Mouse (Mus musculus): ENCODE data around the gene Plac1.

Gene Plac1

DNA sequence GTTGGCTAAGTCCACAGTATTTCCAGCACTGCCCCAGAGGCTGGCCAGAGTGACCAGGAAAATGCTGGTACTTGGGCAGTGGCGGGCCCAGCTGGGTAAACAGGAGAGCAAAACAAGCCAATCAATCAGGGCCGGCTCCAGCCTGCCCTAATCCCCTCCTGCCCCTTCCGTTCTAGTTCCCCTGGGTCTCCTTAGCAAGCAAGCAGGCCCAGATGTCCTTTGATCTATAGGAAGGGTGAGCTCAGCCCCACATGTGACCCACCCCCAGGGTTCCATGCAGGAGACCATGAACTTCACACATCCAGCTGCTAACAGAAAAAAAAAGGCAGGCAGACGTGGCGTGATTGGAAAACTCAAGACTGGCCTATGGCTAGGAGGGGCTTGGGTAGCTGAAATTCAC, 43.5 kb downstream of the Plac1 start:
- DNase-seq: no peak

DNA sequence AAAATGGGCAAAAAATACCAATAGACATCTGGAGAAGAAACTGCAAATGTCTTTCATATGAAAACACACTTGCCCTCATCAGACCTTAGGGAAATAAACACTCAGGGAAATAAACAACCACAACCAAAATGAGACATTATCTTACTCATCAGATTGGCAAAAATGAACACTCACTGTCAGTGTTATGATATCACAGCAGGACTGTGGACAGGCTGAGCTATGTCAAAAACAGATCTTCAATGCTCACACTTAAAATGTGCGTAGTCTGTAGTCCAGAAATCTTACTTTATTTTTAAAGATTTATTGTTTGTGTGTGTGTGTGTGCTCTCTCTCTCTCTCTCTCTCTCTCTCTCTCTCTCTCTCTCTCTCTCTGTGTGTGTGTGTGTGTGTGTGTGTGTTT, 51.2 kb downstream of the Plac1 start:
- DNase-seq: no peak

DNA sequence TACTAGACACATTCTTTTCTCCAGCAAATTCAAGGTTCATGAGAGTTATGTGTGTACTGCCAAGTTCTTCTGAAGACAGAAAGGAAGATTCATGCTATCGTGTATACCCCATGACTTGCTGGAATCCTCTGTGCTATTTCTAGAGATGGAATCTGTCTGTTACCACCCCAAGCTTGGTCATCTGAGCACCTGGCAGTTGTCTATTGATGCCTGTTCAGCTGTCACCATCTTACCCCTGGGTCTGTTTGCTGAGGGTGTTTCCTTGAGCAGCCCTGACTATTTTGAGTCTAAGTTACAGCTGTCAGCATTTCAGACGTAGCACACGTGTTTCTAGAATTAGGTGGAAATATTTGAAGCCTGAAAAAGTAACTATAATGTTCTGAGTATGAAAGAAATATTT, 60.1 kb downstream of the Plac1 start:
- DNase-seq: no peak

DNA sequence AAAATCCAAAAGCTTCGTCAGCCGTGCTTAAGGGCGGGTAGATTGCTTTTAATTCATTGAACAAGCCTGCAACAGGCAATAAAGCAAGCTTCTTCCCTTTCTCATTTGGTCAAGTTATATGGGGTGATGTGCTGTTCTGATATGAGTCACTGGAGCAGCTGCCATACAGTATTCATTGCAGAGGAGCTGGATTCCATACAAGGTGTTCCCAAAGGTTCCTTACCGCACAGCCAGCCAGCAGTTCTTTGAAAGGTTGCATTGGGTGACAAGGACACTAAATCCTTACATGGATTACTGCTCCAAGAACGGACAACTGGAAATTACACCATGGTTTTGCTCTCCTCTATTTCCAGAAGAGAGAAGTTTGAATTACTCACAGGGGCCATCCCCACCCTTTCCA, 63.6 kb downstream of the Plac1 start:
- DNase-seq: no peak

DNA sequence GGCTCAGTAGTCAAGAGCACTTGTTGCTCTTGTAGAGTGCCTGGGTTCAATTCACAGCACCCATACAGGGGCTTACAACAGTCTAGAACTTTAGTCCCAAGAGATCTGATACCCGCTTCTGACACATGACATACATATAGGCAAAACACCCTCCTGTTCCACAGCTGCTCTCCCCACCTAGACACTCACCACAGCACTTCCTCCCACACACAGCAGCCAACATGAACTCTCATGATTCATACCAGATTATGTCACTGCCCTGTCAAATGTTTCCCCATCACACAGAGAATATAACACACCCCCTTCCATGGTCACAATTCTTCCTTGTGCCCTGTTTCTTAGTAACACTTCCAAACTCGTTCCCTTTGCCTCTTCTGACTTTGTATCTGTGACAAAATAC, 71.3 kb downstream of the Plac1 start:
- no peak for DNase-seq

DNA sequence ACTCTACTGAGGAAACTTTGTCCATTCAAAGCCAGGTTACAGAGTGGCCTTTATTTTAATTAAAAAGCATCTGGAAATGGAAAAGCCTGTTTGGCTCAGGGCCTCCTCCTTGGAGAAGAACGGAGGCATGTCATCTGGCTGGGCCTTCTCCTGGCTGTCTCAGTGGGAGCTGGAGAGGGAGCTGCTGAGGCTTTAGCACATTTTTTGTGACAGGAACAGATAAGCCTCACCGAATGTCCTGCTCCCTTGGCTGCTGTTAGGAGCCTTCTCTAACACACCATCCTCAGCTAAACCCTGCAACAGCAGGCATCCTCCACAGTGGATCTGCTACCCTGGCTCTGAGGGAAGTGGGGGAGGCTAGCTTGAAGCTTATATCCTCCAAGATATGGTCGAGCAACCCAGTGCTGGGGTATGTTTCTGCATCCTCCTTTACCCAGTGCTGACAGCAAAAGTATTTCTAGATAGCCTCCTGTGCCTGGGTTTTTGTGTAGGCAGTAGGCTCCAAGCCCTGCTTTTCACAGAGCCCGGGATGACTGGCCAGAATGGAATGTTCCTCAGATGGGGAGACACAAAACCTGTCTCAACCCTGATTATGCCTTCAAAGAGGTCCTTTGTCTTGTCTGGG, 72.9 kb downstream of the Plac1 start:
- no peak for DNase-seq

DNA sequence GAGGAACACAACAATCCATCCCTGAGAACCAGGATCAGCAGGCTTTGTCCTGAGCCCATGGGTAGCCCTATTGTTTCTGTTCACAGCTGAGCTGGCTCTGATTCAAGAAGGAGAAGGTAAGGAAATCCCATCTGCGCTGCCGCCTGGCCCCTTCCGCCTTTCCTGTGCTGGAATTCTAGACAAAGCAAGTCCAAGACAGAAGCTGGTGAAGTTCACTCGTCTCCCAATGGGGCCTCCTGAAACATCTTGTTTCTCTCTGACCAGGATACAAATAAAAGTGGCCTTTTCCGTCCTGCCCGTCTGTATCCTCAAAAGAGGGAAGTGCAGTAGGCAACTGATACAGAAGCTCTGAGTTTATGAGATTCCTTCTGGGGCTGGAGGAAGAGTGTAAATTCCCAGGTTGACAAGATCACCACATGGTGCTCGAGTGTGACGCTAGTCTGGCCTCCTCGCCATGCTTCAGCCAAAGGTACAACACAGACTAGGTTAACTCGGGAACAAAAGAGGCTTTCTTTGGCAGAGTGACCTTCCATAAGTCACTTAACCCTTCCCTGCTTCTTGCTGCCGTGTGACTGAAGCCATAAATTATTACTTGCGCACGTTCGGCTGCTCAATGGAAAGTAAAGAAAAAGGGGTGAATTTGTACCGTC, 73.5 kb downstream of the Plac1 start:
- DNase-seq: no peak

DNA sequence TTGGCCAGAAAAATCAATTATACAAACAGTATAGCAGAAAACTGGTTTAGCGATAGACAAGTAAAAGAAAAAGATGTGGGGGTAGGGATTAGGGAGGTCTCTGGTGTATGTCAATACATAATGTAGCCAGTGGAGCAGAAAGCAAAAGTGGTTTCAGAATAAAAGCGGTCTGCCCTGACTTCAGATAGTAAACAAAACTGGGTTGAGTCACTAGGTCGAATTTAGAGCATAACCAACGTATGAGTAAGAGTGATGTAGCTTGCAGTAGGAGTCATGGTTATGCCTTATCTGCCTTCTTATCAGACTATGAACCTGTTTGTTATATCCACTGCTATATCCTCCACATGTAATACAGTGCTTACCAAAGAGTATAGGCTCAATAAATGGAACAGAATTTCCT, 77.3 kb downstream of the Plac1 start:
- no peak for DNase-seq

DNA sequence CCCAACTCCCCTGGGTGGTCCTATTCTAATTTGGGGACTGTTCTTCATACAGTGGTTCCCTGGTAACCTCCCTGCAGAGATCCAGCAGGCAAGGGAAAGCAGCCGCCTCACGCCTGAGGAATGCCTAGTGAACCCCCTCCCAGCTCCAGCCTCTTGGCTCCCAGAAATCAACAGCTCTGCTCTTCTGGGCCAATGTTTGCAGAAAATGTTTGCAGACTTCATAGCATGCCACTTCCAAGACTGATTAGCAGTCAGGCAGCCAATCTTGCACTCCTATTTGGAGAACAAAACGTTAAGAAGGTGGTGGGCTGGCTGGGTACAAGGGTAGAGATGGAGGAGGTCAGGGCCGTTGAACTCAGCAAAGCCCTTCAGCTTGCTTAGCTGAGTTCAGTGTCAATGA, 78.3 kb downstream of the Plac1 start:
- no peak for DNase-seq

DNA sequence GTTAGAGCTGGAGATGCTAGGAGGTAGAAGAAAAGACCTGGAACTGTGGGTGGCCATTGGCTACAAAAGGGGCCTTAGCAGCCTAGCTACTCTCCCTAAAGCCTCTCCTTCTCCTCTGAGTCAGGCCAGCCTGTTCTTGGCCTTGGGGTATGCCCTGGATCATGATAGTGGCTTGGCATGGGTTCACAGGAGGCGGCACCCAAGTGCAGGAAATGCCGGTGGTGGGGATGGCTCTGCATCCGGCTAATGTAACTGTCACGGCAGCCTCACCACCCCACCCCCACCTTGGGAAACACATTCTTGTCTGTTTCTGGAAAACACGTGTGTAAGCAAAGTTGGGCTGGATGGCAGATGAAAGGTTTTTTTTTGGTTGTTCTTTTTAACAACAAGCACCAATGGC, 78.8 kb downstream of the Plac1 start:
- DNase-seq: no peak

DNA sequence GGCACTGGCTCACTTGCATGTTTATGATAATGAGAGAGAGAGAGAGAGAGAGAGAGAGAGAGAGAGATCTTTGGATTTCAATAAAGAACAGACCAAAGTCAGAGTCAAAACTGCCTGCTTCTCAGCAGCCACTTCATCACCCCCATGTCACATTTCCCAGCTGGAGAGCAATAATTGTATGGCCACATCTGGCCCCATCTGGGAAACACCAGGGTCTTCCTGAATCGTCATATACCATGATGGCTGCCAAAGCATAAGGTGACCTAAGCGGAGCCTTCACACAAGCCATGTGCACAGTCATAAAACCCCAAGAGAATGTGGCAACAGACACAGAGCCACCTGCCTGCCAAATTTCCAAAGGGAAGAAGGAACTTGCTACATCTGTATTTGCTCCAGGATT, 91.9 kb downstream of the Plac1 start:
- DNase-seq: no peak

DNA sequence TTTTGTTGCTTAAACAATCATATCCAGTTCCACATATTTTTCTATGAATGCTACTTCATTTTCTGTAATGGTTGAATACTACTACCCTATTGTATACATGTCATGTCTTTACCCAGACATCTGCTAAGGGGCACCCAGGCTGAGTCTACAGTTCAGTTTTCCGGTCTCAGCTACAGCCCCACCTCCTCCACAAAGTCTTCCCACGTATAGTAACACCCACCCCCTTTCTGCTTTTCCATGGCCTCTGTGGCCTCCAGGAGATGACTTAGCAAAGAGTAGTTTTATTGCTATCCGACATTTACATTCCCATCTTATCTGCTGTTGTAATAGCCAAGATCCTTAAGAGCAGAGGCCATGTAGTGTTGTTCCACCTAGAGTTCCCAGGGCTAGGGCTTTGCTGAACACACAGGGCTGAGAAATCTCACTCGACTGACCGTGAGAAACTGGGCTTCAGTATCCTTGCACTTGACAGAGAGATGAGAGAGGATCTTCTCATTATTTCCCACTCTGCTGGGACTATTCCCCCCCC, 93.5 kb downstream of the Plac1 start:
- DNase-seq: no peak

DNA sequence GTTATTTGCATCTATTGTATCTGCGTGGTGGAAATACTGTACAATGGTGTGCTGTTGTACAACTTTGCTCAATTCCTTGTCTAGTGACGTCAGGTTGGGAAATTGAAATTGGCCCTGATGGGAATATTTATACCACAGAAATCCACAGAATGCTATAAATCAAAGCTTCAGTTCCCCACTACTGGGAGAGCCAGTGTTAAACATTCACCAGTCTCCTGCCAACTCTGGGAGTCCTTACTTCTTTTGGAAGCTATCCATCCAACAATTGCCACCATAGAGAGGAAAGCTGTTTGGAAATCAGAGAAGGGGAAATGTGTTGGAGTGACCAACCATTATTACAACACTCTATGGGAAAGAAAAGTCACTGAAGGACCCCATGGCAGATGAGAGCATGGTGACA, 100.3 kb downstream of the Plac1 start:
- DNase-seq: no peak

DNA sequence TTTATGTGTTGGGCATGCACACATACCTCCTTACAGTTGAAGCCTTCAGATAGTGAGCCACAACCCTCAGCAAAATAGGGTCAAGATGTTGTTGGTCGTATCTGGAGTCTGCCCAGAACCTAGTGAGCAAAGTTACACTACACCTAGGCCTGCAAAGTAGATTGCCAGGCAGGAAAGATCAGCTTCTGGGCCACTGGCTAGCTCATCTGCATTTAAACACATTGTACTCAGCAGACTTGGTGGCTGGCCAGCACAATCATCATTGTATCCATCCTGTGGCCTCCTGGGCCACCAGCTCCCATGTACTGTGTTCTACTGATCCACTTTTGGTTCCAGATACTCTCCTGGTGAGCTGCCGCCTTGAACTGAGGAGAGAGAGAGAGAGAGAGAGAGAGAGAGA, 102.8 kb downstream of the Plac1 start:
- no peak for DNase-seq

DNA sequence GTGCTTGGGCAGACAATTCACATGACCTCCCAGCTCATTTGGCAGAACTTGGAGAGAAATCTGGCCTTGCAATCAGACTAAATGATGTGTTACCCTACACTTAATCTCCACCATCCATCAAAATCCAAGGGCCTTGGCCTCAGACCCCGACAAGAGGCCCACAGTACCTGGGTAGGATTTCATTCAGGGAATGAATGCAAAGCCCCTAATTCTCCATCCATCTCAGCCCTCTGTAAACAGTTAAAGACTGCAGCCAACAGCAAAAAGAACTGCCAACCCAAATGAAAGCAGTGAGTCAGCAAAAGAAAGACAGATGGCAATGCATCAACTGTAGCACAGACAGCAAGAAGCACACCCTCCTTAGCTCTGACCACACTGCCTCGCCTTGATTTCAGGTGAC, 110.4 kb downstream of the Plac1 start:
- no peak for DNase-seq

DNA sequence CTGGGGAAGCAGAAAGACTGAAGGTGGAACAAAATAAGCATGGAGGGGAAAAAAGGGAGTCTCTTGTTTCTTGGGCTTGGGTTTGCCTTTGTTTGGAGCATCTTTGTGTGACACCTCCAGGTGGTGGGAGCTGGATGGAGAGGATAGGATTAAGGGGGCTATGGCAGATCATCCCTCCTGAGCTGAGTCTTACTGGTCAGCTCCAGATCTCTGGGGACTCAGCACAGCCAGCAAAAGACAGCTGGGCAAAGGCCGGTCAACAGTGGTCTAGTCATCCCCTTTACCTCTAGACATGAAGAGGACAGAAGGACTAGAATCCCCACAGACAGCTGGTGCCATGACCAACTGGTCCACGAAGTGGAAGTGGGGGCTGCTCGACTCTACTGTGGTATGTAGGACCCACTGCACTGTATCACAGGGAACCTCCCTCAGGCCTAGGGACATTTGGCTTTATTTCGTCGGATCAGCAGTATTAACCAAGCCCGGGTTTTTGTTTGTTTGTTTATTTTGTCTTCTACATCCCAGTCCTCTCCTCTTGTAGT, 113.3 kb downstream of the Plac1 start:
- DNase-seq: no peak

DNA sequence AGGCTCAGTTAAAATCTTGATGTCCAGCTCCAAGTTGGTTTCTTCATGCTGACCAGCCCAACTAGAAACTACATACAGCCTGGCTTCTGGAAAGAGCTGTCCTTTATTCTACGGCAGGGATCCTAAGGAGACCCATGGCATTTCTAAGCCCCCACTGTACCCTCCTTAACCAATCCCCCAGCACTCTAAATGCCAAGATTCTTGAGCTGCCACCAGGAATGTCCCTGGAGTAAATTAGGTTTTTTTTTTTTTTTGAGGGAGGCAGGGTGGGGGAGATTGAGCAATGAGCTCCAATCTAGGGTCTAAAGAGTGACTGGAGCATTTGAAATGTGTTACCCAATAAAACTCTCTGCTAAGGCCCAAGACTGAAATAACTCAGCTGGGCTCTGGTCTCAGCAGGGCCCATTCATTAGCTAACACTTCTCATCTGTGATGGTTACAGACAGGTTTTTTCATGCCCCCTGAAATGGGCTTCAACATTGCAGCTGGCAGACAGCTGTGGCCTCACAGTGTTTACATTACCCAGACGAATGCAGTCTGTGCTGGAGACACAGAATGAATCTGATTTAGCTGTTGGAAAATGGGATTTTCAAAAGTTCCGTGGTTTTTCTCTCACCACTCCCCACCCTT, 114.0 kb downstream of the Plac1 start:
- no peak for DNase-seq

DNA sequence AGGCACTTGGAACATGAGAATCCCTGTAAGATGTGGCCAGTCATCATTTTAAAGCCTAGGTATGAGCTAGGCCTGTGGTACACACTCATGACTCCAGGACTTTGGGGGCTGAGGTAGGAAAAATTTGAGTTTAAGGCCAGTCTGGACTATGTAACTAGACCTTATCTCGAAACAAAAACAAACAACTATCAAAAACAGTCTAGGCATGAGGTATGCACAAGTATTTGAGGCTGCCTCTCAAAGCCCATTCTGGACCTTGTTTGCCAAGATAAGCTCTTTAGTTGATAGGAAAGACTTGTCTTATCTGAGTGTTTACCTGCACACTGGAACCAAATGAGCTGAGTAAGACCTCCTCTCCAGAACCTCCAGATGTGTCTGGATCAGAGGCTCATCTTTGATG, 116.3 kb downstream of the Plac1 start:
- DNase-seq: no peak

DNA sequence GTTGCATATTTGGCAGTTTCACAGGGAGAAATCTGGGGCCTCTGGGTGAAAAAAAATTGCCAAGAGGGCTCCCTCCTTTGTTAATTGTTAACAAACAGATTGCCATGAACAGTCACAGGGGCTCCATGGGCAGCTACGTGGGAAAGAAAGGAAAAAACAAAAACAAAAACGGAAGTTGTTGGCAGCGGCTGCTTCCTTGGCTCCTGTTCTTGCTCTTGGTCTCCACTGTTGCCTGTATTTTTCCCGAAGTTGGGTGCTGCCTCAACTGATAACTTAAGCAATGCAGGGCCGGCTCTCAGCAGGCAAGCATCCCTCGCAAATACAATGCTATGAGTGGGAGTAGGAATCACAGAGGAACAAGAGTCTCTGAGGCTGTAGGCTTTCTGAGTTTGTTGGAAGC, 121.3 kb downstream of the Plac1 start:
- no peak for DNase-seq

DNA sequence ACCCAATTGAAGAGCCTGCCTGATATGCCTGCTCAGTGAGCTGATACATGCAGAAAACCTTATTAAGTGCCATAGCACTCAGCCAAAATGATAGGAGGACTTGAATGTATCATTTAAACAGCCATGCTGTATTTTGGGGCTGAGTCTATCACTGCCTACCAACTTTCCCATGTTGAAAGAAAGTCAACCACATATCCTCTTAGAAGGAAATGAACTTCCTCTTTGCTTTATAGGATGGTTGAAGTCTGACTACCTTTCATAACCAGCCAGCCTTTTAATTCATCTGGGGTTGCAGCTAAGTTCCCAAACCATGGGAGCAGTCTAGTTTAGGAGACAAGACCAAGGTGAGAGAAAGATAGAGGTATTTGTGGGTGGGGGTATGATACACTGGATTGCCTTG, 121.9 kb downstream of the Plac1 start:
- no peak for DNase-seq

DNA sequence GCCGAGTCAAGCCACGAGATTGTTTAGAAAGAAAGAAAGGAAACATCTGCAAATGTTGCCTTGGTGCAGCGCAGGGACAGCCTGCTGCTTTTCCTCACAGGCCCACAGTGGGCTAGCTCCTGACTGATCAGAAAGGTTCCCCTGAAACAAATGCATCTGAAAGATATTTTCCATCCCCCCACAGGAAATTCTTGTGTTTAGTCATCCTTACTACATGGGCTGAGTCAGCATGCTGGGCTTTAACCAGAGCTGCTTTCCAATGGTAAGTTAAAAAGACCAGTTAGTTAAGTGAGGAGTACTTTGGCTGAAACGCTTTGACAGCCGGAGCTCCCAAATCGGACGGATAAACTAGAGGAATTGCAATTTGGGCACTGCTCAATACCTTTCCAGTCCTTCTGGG, 124.9 kb downstream of the Plac1 start:
- no peak for DNase-seq

DNA sequence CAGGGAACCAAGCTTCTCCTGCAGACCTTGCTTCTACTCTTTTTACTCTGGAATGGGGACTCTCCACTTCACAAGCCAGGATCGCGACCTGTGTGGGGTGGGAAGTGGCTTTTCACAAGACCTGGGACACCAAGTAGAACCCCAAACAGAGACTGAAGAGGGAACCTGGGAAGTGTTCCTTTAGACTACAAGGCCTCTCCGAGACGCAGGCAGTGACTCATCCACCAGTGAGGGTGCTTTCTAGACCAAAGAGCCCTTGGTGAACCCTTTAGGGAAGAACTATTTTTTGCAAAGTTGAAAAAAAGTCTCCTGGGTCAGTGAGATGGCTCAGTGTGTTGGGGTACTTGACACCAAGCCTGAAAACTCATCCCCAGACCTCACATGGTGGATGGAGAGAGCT, 129.8 kb downstream of the Plac1 start:
- no peak for DNase-seq

DNA sequence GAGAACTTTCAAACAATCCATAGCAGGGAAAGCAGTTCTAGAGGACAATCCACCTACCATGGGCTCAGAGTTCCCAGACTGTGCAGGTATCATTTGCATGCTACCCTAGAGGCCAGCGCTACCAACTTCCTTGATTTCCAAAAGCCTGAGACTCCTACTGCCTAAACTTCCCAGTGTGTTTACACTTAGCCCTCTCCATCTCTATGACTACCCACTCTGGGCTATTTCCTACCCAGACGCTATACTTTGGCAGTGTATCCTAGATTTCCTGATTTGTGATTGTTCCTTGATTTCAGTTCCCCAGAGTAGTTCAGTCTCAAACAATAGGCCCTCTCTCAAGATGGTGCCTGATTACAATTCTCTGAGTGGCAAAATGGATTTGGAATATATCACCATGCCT, 132.8 kb downstream of the Plac1 start:
- no peak for DNase-seq

DNA sequence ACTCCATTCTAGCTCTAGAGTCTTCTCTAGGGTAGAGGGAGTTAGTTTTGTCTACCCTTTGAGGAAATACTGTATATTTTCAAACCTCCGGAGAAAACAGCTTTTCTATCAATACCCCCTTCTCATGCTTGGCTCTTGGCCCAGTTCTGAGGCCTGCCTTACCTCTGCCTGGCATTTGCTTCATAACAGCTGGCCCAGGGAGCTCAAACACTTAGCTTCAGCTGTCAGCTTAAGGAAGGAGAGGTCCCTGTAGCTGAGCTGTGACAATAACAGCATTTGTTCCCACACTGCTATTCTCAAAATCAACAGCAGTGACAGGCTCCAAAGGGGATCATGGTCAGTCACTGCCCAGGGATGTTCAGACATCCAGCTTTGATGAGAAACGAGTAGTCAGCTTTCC, 138.7 kb downstream of the Plac1 start:
- DNase-seq: no peak

Measured in cerebellum, adult 9-11 months (tissue).